Mouse (Mus musculus) MEL (cell line): Measurements from ENCODE around the gene Acoxl. TPM values are rescaled to one million over a fixed set of nuclear protein-coding genes. Genes with fewer than 3 reads are reported as not detected.

Source experiments
- DNase-seq: peaks from one replicate; pipeline ENCODE4 v3.0.0; 2011; ENCODE audit warnings: low read depth, low spot score
- H3K27ac ChIP-seq: 2 replicates; pipeline ENCODE4 v1.5.1; 2012; ENCODE audit warnings: low read depth, mild to moderate bottlenecking, control low read depth, low read length, moderate library complexity; ENCODE audit not compliant: control insufficient read depth
- H3K27me3 ChIP-seq, 2 experiments: fragments of 150-350 bp in 1 of 2; sonication (generic) in 1 of 2; 2 replicates each; pipeline ENCODE4 v1.6.1; 2012; ENCODE audit warnings: low read length in 2 of 2, mild to moderate bottlenecking in 2 of 2, improper control_type of control experiment in 1 of 2, moderate library complexity in 1 of 2; ENCODE audit not compliant: insufficient read depth in 2 of 2, control insufficient read depth in 1 of 2
- H3K36me3 ChIP-seq, 2 experiments: 2 replicates each; pipeline ENCODE4 v1.6.1; 2012 to 2014; ENCODE audit warnings: low read length in 2 of 2, improper control_type of control experiment in 1 of 2, inconsistent platforms in 1 of 2, mild to moderate bottlenecking in 1 of 2; ENCODE audit not compliant: insufficient read depth in 2 of 2, control insufficient read depth in 1 of 2
- H3K4me1 ChIP-seq, 2 experiments: fragments of 150-350 bp in 1 of 2; sonication (generic) in 1 of 2; 2 replicates each; pipeline ENCODE4 v1.6.1; 2012; ENCODE audit warnings: low read length in 2 of 2, improper control_type of control experiment in 1 of 2, mild to moderate bottlenecking in 1 of 2; ENCODE audit not compliant: insufficient read depth in 2 of 2, control insufficient read depth in 1 of 2
- H3K4me3 ChIP-seq, 2 experiments: fragments of 150-350 bp in 1 of 2; sonication (generic) in 1 of 2; 2 replicates each; pipeline ENCODE4 v1.5.1; 2012; ENCODE audit warnings: low read depth in 2 of 2, low read length in 2 of 2, mild to moderate bottlenecking in 2 of 2, moderate library complexity in 2 of 2, control low read depth in 1 of 2, improper control_type of control experiment in 1 of 2; ENCODE audit not compliant: control insufficient read depth in 1 of 2, insufficient read depth in 1 of 2
- H3K79me2 ChIP-seq: 2 replicates; pipeline ENCODE4 v1.6.1; 2012; ENCODE audit warnings: mild to moderate bottlenecking, low read length, moderate library complexity; ENCODE audit not compliant: control insufficient read depth, poor library complexity, insufficient read depth
- H3K9ac ChIP-seq: 2 replicates; pipeline ENCODE4 v1.6.1; 2012; ENCODE audit warnings: low read depth, mild to moderate bottlenecking, control low read depth, low read length, moderate library complexity; ENCODE audit not compliant: control insufficient read depth, poor library complexity, severe bottlenecking
- H3K9me3 ChIP-seq: fragments of 150-350 bp; sonication (generic); replicated peaks from 2 replicates; pipeline ENCODE4 v1.6.1; 2012; ENCODE audit warnings: mild to moderate bottlenecking, low read length, improper control_type of control experiment, moderate library complexity; ENCODE audit not compliant: insufficient read depth
- BHLHE40 ChIP-seq: IDR thresholded peaks from 2 replicates; pipeline ENCODE4 v1.6.1; 2012; ENCODE audit warnings: low read depth, mild to moderate bottlenecking, inconsistent platforms, low read length, improper control_type of control experiment, borderline replicate concordance
- ELF1 ChIP-seq: IDR thresholded peaks from 2 replicates; pipeline ENCODE4 v1.6.1; 2014; ENCODE audit warnings: low read depth, mild to moderate bottlenecking, inconsistent platforms, low read length, improper control_type of control experiment, moderate library complexity
- EP300 ChIP-seq, 2 experiments: IDR thresholded peaks; 2 replicates each; pipeline ENCODE4 v1.6.1; 2011; ENCODE audit warnings: improper control_type of control experiment in 2 of 2, low read length in 2 of 2, low read depth in 1 of 2, mild to moderate bottlenecking in 1 of 2
- ETS1 ChIP-seq: IDR thresholded peaks from 2 replicates; pipeline ENCODE4 v1.6.1; 2012; ENCODE audit warnings: low read depth, mild to moderate bottlenecking, inconsistent platforms, low read length, improper control_type of control experiment, moderate library complexity
- GATA1 ChIP-seq: IDR thresholded peaks from 2 replicates; pipeline ENCODE4 v1.6.1; 2011; ENCODE audit warnings: low read depth, low read length, improper control_type of control experiment
- JUND ChIP-seq: IDR thresholded peaks from 2 replicates; pipeline ENCODE4 v1.6.1; 2011; ENCODE audit warnings: low read depth, mild to moderate bottlenecking, improper control_type of control experiment, low read length
- MAX ChIP-seq: IDR thresholded peaks from 2 replicates; pipeline ENCODE4 v1.6.1; 2011; ENCODE audit warnings: low read length, improper control_type of control experiment
- MAZ ChIP-seq: IDR thresholded peaks from 2 replicates; pipeline ENCODE4 v1.6.1; 2012; ENCODE audit warnings: low read depth, mild to moderate bottlenecking, inconsistent platforms, low read length, improper control_type of control experiment
- MEF2A ChIP-seq: IDR thresholded peaks from 2 replicates; pipeline ENCODE4 v1.6.1; 2014; ENCODE audit warnings: low read depth, mild to moderate bottlenecking, inconsistent platforms, low read length, improper control_type of control experiment; ENCODE audit not compliant: poor library complexity, insufficient replicate concordance, severe bottlenecking; ENCODE audit errors: extremely low read depth
- MXI1 ChIP-seq: IDR thresholded peaks from 2 replicates; pipeline ENCODE4 v1.6.1; 2011; ENCODE audit warnings: mild to moderate bottlenecking, low read depth, low read length, improper control_type of control experiment
- MYB ChIP-seq: IDR thresholded peaks from 2 replicates; pipeline ENCODE4 v1.6.1; 2011; ENCODE audit warnings: mild to moderate bottlenecking, low read depth, low read length, improper control_type of control experiment
- NRF1 ChIP-seq: IDR thresholded peaks from 2 replicates; pipeline ENCODE4 v1.6.1; 2014; ENCODE audit warnings: low read depth, mild to moderate bottlenecking, inconsistent platforms, low read length, improper control_type of control experiment, moderate library complexity; ENCODE audit not compliant: poor library complexity, insufficient read depth, severe bottlenecking
- POLR2AphosphoS2 ChIP-seq: IDR thresholded peaks from 2 replicates; pipeline ENCODE4 v1.6.1; 2011; ENCODE audit warnings: low read length, improper control_type of control experiment
- POLR2AphosphoS5 ChIP-seq: IDR thresholded peaks from 2 replicates; pipeline ENCODE4 v1.6.1; 2012; ENCODE audit warnings: low read depth, borderline replicate concordance, mild to moderate bottlenecking, inconsistent platforms, low read length, moderate library complexity, mixed read lengths
- RAD21 ChIP-seq: IDR thresholded peaks from 2 replicates; pipeline ENCODE4 v1.6.1; 2011; ENCODE audit warnings: mild to moderate bottlenecking, low read depth, low read length, improper control_type of control experiment
- SMC3 ChIP-seq: IDR thresholded peaks from 2 replicates; pipeline ENCODE4 v1.6.1; 2011; ENCODE audit warnings: low read depth, low read length, improper control_type of control experiment
- TBP ChIP-seq: IDR thresholded peaks from 2 replicates; pipeline ENCODE4 v1.8.0; 2011; ENCODE audit warnings: low read depth, low read length, improper control_type of control experiment
- USF1 ChIP-seq: IDR thresholded peaks from 2 replicates; pipeline ENCODE4 v1.6.1; 2014; ENCODE audit warnings: low read depth, mild to moderate bottlenecking, inconsistent platforms, low read length, improper control_type of control experiment, moderate library complexity
- USF2 ChIP-seq, 2 experiments: IDR thresholded peaks; 2 replicates each; pipeline ENCODE4 v1.6.1; 2011 to 2012; ENCODE audit warnings: improper control_type of control experiment in 2 of 2, low read length in 2 of 2, borderline replicate concordance in 1 of 2, inconsistent platforms in 1 of 2, low read depth in 1 of 2, mild to moderate bottlenecking in 1 of 2; ENCODE audit not compliant: insufficient read depth in 1 of 2
- ZKSCAN1 ChIP-seq: IDR thresholded peaks from 2 replicates; pipeline ENCODE4 v1.6.1; 2012; ENCODE audit warnings: low read depth, mild to moderate bottlenecking, inconsistent platforms, low read length, improper control_type of control experiment, moderate library complexity
- ZMIZ1 ChIP-seq: IDR thresholded peaks from 2 replicates; pipeline ENCODE4 v1.6.1; 2012; ENCODE audit warnings: low read depth, mild to moderate bottlenecking, inconsistent platforms, low read length, improper control_type of control experiment, moderate library complexity
- ZNF384 ChIP-seq: IDR thresholded peaks from 2 replicates; pipeline ENCODE4 v1.6.1; 2012; ENCODE audit warnings: low read depth, mild to moderate bottlenecking, inconsistent platforms, low read length, improper control_type of control experiment
- polyA plus RNA-seq, 2 experiments: library from polyadenylated mRNA; stranded (reverse) in 1 of 2; unstranded in 1 of 2; fragments of >175 nt in 1 of 2; fragments of >200 nt in 1 of 2; gene quantifications; 2 replicates each; pipeline versions ENCODE4 v1.2.1 to v1.2.4; 2012; ENCODE audit warnings: low replicate concordance in 2 of 2, low read depth in 1 of 2; ENCODE audit not compliant: insufficient read length in 2 of 2, insufficient read depth in 1 of 2, missing spikeins in 1 of 2
- total RNA-seq: library from RNA; depleted of rRNA; stranded (reverse); fragments of 300-350 nt; gene quantifications from 2 replicates; pipeline ENCODE4 v1.2.3, GENCODE M21; 2012

Gene Acoxl
- total and polyA plus RNA-seq, 3 experiments: 0.31 to 0.39 TPM; not detected in 1

DNA sequence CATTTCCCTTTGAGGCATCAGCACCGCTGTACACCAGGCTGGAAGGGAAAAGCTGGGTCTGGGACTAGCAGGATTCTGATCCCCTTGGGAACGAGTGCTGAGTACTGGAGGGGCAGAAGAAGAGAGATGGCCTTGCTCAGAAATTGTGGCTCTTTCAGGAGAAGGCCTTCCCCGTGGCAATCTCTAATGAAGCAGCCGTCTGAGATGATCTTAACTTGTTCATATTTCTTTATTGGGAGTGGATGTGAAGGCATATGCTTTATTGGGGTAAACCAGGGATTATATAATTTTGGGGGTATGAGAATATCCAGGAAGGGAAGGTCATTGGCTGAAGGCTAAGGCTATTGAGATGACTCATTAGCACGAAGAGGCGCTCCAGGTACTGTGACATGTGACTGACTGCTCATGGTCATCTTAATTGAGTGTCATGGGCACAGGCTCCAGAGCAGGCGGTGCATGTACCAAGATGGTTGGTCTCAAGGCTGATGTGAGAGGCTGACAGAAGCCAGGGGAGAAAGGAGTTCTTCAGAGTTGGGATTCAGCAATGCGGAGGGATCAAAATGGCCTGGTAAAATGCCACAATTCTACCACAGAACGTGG lies 195.5 kb downstream of the Acoxl start:
- Histone ChIP-seq H3K27ac (no peak overlapping the region), H3K4me1 (no peaks in the 10 kb centered on the region), H3K4me3 (no peak overlapping the region), H3K9ac (no peak overlapping the region), H3K79me2 (no peaks in the 10 kb centered on the region), H3K9me3 (no peaks in the 10 kb centered on the region)
- no peak for DNase-seq
- TF ChIP-seq MAZ: no peak
- no peak for TF ChIP-seq EP300 (IDR thresholded peaks at IDR 0.05; ENCODE audit: low read depth in 1 of 2, low read length in 2 of 2)
- no peak for TF ChIP-seq ETS1
- no peak for TF ChIP-seq ZNF384
- no peak for TF ChIP-seq BHLHE40
- no peak for TF ChIP-seq MXI1
- no peak for TF ChIP-seq USF1
- TF ChIP-seq MYB: no peak
- no peak for TF ChIP-seq ZKSCAN1
- no peak for TF ChIP-seq RAD21
- TF ChIP-seq SMC3: no peak
- TF ChIP-seq, all 39 proteins: peak for 0
- H3K36me3 ChIP-seq: no peaks in the 10 kb centered on the region
- H3K27me3 ChIP-seq: peaks cover 0 to 1% of the 10 kb centered on the region in 2 experiments; a peak in 1 of 4 replicates

DNA sequence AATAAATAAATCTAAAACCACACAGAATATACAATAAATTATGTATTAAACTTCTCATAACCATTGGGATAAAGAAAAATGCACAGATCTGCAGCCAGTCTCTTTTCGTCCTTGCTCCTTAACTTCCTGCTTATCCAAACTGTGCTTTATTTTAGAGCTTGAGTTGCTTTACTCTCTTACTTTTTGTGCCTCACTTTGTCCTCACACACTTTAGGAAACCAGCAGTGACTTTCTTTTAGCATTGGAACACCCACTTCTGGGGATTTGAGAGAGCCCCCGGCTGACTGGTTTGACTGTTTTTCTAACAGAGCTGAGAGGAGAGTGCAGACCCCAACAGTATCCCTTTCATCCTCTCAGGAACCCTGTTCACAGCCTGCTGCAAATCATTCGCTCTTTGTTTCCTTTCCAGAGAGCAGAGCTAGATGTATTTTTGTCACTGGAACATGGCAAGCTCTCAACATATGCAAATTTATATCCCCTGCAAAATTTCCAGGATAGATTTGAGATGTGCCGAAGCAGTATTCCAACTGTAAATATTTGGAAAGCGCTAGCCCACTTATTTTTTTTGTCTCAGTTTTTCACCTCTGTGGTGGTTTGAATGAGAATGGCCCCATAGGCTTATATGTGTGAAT lies 199.7 kb downstream of the Acoxl start:
- Histone ChIP-seq H3K4me3 (no peak overlapping the region), H3K4me1 (peaks cover 0 to 9% of the 10 kb centered on the region in 2 experiments; a peak in 1 of 4 replicates), H3K27ac (no peak overlapping the region), H3K36me3 (no peaks in the 10 kb centered on the region), H3K79me2 (no peaks in the 10 kb centered on the region), H3K9me3 (no peaks in the 10 kb centered on the region), H3K9ac (no peak overlapping the region), H3K27me3 (no peaks in the 10 kb centered on the region)
- DNase-seq: no peak
- TF ChIP-seq ZMIZ1 (no peak), TBP (no peak), MEF2A (no peak), GATA1 (no peak), USF2 (IDR thresholded peaks at IDR 0.05; ENCODE audit: borderline replicate concordance in 1 of 2, insufficient read depth in 1 of 2, low read depth in 1 of 2, low read length in 2 of 2) (no peak), ZKSCAN1 (no peak), MYB (no peak), JUND (no peak), ELF1 (no peak), MAZ (no peak), EP300 (IDR thresholded peaks at IDR 0.05; ENCODE audit: low read depth in 1 of 2, low read length in 2 of 2) (no peak), ETS1 (no peak), POLR2AphosphoS2 (no peak), POLR2AphosphoS5 (no peak), NRF1 (no peak), MAX (no peak)
